Mouse (Mus musculus): ENCODE data around the gene Camk2g. TPM values are rescaled to one million over a fixed set of nuclear protein-coding genes. Genes with fewer than 3 reads are reported as not detected.

Gene Camk2g
- polyA plus RNA-seq, 1 experiment: 222 TPM

GRCm38 (mm10) chr14:20833525-20833924 lies 39.6 kb upstream of the Camk2g start:
- WGBS: 85% methylated on average over 4 of the region's 4 CpGs
- DNase-seq: no peak
- H3K4me3 ChIP-seq (replicated peaks; ENCODE audit: insufficient read depth, low read depth, low read length): no peak overlapping the region
- H3K4me1 ChIP-seq (ENCODE audit: control insufficient read depth, insufficient read depth, low read length): no peaks in the 10 kb centered on the region
- no peaks in the 10 kb centered on the region for H3K27me3 ChIP-seq (ENCODE audit: control insufficient read depth, insufficient read depth, low read length)
- TF ChIP-seq CTCF (IDR thresholded peaks at IDR 0.05; ENCODE audit: borderline replicate concordance, insufficient read depth, low read depth, low read length) (no peak), POLR2A (IDR thresholded peaks at IDR 0.05; ENCODE audit: borderline replicate concordance, insufficient read depth, low read length) (no peak)
- no peak overlapping the region for H3K27ac ChIP-seq (ENCODE audit: insufficient read depth, low read length)

GRCm38 (mm10) chr14:20831915-20832314 lies 38.0 kb upstream of the Camk2g start:
- no peak overlapping the region for H3K4me3 ChIP-seq (replicated peaks; ENCODE audit: insufficient read depth, low read depth, low read length)
- no peak for DNase-seq
- TF ChIP-seq POLR2A (IDR thresholded peaks at IDR 0.05; ENCODE audit: borderline replicate concordance, insufficient read depth, low read length): no peak
- no peak for TF ChIP-seq CTCF (IDR thresholded peaks at IDR 0.05; ENCODE audit: borderline replicate concordance, insufficient read depth, low read depth, low read length)
- H3K27me3 ChIP-seq (ENCODE audit: control insufficient read depth, insufficient read depth, low read length): no peaks in the 10 kb centered on the region
- WGBS: 82% methylated on average over 1 of the region's 1 CpGs
- no peaks in the 10 kb centered on the region for H3K4me1 ChIP-seq (ENCODE audit: control insufficient read depth, insufficient read depth, low read length)
- no peak overlapping the region for H3K27ac ChIP-seq (ENCODE audit: insufficient read depth, low read length)

- no peak for DNase-seq
- H3K4me1 ChIP-seq (ENCODE audit: control insufficient read depth, insufficient read depth, low read length): no peaks in the 10 kb centered on the region
- TF ChIP-seq CTCF (IDR thresholded peaks at IDR 0.05; ENCODE audit: borderline replicate concordance, insufficient read depth, low read depth, low read length): no peak
- no peak for TF ChIP-seq POLR2A (IDR thresholded peaks at IDR 0.05; ENCODE audit: borderline replicate concordance, insufficient read depth, low read length)
- H3K27me3 ChIP-seq (ENCODE audit: control insufficient read depth, insufficient read depth, low read length): no peaks in the 10 kb centered on the region
- 74% methylated on average over 9 of the region's 9 CpGs for WGBS
- no peak overlapping the region for H3K27ac ChIP-seq (ENCODE audit: insufficient read depth, low read length)
- H3K4me3 ChIP-seq (replicated peaks; ENCODE audit: insufficient read depth, low read depth, low read length): no peak overlapping the region
These were observed 37.4 kb upstream of the Camk2g start for GRCm38 (mm10) chr14:20831141-20831910.

- no peak for DNase-seq
- Histone ChIP-seq H3K4me3 (replicated peaks; ENCODE audit: insufficient read depth, low read depth, low read length) (no peak overlapping the region), H3K4me1 (ENCODE audit: control insufficient read depth, insufficient read depth, low read length) (no peaks in the 10 kb centered on the region), H3K27me3 (ENCODE audit: control insufficient read depth, insufficient read depth, low read length) (no peaks in the 10 kb centered on the region), H3K27ac (ENCODE audit: insufficient read depth, low read length) (no peak overlapping the region)
- TF ChIP-seq POLR2A (IDR thresholded peaks at IDR 0.05; ENCODE audit: borderline replicate concordance, insufficient read depth, low read length) (no peak), CTCF (IDR thresholded peaks at IDR 0.05; ENCODE audit: borderline replicate concordance, insufficient read depth, low read depth, low read length) (no peak)
- WGBS: 92% methylated on average over 12 of the region's 12 CpGs
These were observed 35.9 kb upstream of the Camk2g start for GRCm38 (mm10) chr14:20829523-20830366.

GRCm38 (mm10) chr14:20828524-20828923 lies 34.6 kb upstream of the Camk2g start:
- no peak for DNase-seq
- H3K4me1 ChIP-seq (ENCODE audit: control insufficient read depth, insufficient read depth, low read length): no peaks in the 10 kb centered on the region
- WGBS: 90% methylated on average over 3 of the region's 3 CpGs
- no peaks in the 10 kb centered on the region for H3K27me3 ChIP-seq (ENCODE audit: control insufficient read depth, insufficient read depth, low read length)
- no peak overlapping the region for H3K4me3 ChIP-seq (replicated peaks; ENCODE audit: insufficient read depth, low read depth, low read length)
- TF ChIP-seq CTCF (IDR thresholded peaks at IDR 0.05; ENCODE audit: borderline replicate concordance, insufficient read depth, low read depth, low read length) (no peak), POLR2A (IDR thresholded peaks at IDR 0.05; ENCODE audit: borderline replicate concordance, insufficient read depth, low read length) (no peak)
- H3K27ac ChIP-seq (ENCODE audit: insufficient read depth, low read length): no peak overlapping the region

GRCm38 (mm10) chr14:20827491-20827890 lies 33.6 kb upstream of the Camk2g start:
- no peak for TF ChIP-seq CTCF (IDR thresholded peaks at IDR 0.05; ENCODE audit: borderline replicate concordance, insufficient read depth, low read depth, low read length)
- TF ChIP-seq POLR2A (IDR thresholded peaks at IDR 0.05; ENCODE audit: borderline replicate concordance, insufficient read depth, low read length): no peak
- no peak for DNase-seq

GRCm38 (mm10) chr14:20827061-20827460 lies 33.2 kb upstream of the Camk2g start:
- H3K27me3 ChIP-seq (ENCODE audit: control insufficient read depth, insufficient read depth, low read length): no peaks in the 10 kb centered on the region
- no peak overlapping the region for H3K27ac ChIP-seq (ENCODE audit: insufficient read depth, low read length)
- 86% methylated on average over 8 of the region's 8 CpGs for WGBS
- no peak for DNase-seq
- TF ChIP-seq CTCF (IDR thresholded peaks at IDR 0.05; ENCODE audit: borderline replicate concordance, insufficient read depth, low read depth, low read length): no peak
- TF ChIP-seq POLR2A (IDR thresholded peaks at IDR 0.05; ENCODE audit: borderline replicate concordance, insufficient read depth, low read length): no peak
- H3K4me3 ChIP-seq (replicated peaks; ENCODE audit: insufficient read depth, low read depth, low read length): no peak overlapping the region
- H3K4me1 ChIP-seq (ENCODE audit: control insufficient read depth, insufficient read depth, low read length): no peaks in the 10 kb centered on the region

More at GRCm38 (mm10) chr14:20827491-20827890, 33.6 kb upstream of the Camk2g start:
- no peak overlapping the region for H3K4me3 ChIP-seq (replicated peaks; ENCODE audit: insufficient read depth, low read depth, low read length)
- H3K27ac ChIP-seq (ENCODE audit: insufficient read depth, low read length): no peak overlapping the region
- H3K27me3 ChIP-seq (ENCODE audit: control insufficient read depth, insufficient read depth, low read length): no peaks in the 10 kb centered on the region
- H3K4me1 ChIP-seq (ENCODE audit: control insufficient read depth, insufficient read depth, low read length): no peaks in the 10 kb centered on the region
- WGBS: 85% methylated on average over 5 of the region's 5 CpGs
